Mouse (Mus musculus) cerebellum, adult 18-20 months (tissue): ENCODE measurements at regions not wholly inside any gene's neighbourhood (a gene's known extent, or its start where the extent isn't known, plus 50 kb on each side); places are given as distances from the start of the nearest gene placed in this dataset.

Source experiments
- DNase-seq, 2 experiments: peaks; one replicate each; pipeline ENCODE4 v3.0.0; 2021

DNA sequence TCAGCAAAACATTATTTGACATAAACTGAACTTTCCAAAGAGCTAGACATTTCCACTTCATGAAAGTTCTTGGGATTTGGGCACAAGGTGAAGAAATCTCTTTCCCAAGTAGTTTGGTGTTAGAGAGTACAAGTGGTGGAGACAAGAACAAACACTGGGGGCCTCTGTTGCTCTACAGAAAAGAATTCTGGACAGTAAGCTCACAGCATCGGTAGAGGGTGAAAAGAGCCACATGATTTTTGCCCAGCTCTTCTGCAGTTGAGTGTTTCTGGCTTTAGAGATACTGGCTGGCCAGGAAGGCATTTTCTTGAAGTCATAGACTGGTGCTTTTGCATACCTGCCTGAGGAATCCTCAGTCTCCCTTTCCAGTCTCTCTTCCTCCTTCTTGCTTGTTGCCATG lies 127.8 kb downstream of the Stk31 start:
- peak; percentile 21 to 22 for DNase-seq

- DNase-seq: no peak
These were observed 128.3 kb downstream of the Stk31 start for GRCm38 (mm10) chr6:49523696-49524095.

- DNase-seq: no peak
These were observed 138.6 kb downstream of the Stk31 start for GRCm38 (mm10) chr6:49533956-49534355.

DNA sequence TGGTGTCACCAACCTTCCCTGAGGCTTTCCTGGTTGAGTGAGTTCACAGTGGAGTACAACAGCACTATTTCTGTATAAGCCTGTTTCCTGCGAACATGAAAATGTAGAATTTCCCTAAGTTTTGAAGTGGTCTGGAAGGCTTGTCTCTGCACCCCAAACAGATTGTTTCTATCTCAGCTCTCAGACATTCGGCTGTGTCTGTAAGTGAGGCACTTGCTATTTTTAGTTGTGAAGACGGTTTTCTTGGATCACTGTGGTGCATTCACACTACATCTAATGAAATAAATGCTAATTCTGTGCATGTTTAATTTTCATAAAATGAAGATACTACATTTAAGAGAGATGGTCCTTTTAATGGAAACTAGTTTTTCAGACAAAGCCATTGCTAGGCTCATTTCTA lies 139.1 kb downstream of the Stk31 start:
- DNase-seq: no peak

- DNase-seq: no peak
These were observed 149.5 kb downstream of the Stk31 start for GRCm38 (mm10) chr6:49544946-49545345.

GRCm38 (mm10) chr6:49555069-49555468 lies 159.7 kb downstream of the Stk31 start:
- DNase-seq: no peak

DNA sequence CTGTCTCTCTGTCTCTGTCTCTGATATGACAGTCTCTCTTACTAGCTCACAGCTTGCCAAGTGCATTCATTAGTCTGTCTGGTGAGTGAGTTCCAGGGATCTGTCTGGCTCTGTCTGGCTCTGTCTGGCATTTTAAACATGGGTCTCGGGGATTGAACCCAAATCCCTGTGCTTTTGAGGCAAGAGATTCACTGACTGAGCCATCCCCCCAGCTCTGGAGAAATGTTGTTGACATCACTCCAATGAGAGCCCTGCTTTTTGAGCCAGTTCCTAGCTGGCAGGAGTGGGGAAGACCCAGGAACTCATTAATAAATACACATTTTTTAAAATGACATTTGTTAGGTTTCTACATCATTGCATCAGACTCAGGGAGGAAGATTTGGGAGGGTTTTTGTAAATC lies 163.1 kb downstream of the Stk31 start:
- no peak for DNase-seq

- DNase-seq: no peak
These were observed 163.7 kb downstream of the Stk31 start for GRCm38 (mm10) chr6:49559112-49559511.

GRCm38 (mm10) chr6:49578340-49578739 lies 182.9 kb downstream of the Stk31 start:
- DNase-seq: no peak

GRCm38 (mm10) chr6:49579691-49580090 lies 184.3 kb downstream of the Stk31 start:
- DNase-seq: peak; percentile 62 to 72

GRCm38 (mm10) chr6:49582040-49582707 lies 186.8 kb downstream of the Stk31 start:
- DNase-seq: no peak

DNA sequence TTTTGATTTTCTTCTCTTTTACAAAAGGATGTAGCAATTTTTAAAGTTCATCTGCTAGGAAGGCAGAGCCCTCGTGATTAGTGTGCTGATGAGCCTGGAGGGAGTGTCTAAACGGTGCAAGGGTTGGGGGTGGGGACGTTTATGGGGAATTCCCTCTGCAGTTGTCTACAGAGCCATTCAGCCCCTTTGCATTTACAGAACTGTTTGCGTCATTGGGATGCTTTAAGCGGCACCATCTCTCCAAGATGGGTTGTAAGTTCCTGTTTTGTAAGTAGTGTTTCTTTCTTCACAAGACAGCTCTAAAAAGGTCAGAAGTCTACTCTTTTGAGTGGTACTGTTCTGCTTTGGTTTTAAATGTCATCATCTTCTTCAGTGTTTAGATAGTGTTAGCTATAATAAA lies 191.1 kb downstream of the Stk31 start:
- no peak for DNase-seq

DNA sequence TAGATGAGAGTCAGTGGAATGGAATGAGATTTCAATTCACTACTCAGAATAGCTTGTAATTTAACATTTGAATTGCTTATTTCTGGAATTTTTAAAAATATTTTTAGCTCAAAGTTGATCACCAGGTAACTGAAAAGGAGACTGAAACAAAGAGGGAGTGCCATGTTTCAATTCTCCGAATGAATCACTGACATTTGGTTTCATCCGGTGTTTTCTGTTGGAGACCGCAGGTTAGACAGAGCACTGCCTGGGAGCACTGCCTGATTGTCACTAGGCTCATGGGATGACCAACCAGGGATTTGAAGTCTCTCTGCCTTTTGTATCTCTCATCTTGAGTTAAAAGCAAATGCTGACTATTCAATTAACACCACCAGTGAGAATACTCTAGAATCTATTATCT lies 193.3 kb downstream of the Stk31 start:
- DNase-seq: no peak

- peak; percentile 86 to 91 for DNase-seq
These were observed 195.7 kb downstream of the Stk31 start for GRCm38 (mm10) chr6:49590927-49591631.

DNA sequence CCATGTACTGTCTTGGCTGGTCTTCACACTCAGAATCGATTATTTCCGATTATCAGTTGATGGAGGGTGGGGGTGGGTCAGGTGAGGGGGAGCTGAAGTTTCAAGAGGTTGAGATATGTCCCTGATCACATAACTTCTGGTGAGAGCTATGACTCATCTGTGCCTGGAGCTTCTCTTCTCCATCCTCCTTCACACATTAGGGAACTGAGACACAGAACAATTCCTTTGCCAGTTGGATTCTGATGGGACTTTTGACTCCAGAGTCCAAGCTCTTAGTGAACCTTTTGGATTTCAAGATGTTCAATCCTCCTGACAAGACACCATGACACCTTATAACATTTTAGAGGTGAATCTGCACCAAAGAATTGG lies 196.2 kb downstream of the Stk31 start:
- DNase-seq: peak in 1 of 2 experiments; percentile 11

- DNase-seq: no peak
These were observed 197.3 kb downstream of the Stk31 start for GRCm38 (mm10) chr6:49592676-49593075.

- DNase-seq: no peak
These were observed 207.8 kb downstream of the Stk31 start for GRCm38 (mm10) chr6:49603201-49603600.

DNA sequence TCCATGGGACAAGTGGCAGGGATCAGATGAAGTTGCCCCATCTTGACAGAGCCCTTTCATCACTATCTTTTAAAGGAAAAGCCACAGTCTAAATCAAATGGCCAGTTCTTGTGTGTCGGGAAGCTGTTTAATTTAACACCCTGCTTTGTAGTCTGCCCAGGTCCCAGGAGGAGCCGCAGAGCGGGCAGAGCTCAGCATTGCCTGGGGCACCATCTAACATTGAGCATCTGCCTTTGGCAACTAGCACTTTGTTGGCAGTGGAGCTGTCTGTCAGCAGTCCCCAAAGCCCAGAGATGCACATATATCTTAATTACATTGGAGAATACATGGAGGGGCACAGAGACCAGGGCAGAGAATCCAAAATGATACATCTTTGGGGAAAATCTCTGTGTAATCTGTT lies 208.4 kb downstream of the Stk31 start:
- DNase-seq: no peak

- DNase-seq: no peak
These were observed 210.6 kb downstream of the Stk31 start for GRCm38 (mm10) chr6:49606028-49606427.

DNA sequence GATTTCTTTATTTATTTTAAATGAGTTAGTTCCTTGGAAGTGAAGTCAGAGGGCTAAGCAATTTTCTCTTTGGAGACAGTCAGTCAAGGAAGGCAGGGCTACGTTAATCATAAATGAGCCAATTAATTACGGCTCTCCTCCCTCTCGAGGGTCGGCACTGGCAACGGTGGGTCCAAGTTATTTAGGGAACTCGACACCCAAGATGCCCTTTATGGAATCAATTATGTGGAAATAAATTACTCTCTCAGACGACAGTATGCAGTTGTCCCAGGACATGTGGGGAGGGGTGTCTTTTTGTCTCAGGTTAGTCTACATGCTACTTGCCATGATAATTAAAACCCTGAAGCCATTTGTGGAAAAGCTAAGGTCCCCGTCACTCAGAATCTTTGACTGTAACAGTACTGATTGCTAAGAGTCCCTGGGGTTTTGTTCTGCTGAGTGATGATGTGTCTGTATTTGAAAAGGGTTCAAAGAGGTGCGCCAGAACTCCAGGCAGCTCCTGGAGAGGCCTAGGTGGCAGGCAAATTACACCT lies 211.3 kb downstream of the Stk31 start:
- DNase-seq: no peak

- DNase-seq: no peak
These were observed 198.4 kb upstream of the Npy start for GRCm38 (mm10) chr6:49624080-49624479.

GRCm38 (mm10) chr6:49624564-49624963 lies 197.9 kb upstream of the Npy start:
- DNase-seq: no peak

DNA sequence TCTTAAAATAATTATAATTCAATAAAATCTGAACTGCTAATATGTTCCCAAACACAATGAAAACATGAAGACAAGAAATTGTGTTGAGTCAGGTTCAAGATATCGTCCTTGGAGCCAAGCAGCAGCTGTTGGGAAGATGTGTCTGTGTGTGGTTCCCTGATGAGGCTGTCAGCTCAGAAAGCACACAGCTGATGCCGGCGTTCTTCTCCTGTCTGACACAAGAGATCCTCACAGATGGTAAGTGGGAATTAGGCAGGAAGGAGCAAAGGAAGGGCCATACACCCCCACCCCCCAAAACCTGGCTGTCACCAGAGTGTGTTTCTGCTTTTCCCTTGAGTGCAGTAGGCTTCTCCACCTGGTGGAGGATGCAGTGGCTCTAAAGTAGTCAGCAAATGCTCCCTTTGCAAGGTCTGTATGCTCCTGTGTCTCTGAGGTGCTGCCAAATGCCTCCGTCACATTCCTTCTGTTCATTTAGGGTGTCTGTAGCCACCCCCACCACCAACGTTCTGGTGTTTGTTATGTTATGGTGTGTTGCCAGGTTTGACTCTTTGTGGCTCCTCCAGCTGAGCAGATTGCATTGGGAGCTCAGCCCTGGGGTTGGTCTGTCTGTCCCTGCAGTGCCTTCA lies 188.9 kb upstream of the Npy start:
- no peak for DNase-seq

- no peak for DNase-seq
These were observed 184.9 kb upstream of the Npy start for GRCm38 (mm10) chr6:49637654-49638053.
